Mouse (Mus musculus) G1E (cell line): Measurements from ENCODE around the gene Vil1.

Experiments used
- CTCF ChIP-seq: IDR thresholded peaks from 2 replicates; pipeline ENCODE4 v1.5.1; 2012; ENCODE audit warnings: low read depth, low read length, inconsistent platforms, mixed read lengths
- TAL1 ChIP-seq: conservative IDR thresholded peaks from 2 replicates; pipeline ENCODE4 v1.6.1; 2012; ENCODE audit warnings: low read depth, low read length, inconsistent platforms, mixed read lengths

- TF ChIP-seq CTCF (no peak), TAL1 (no peak)
Observed at GRCm38 (mm10) chr1:74394311-74394710, 14.9 kb upstream of the Vil1 start.
